Mouse (Mus musculus) liver, embryonic 14.5 days (tissue): ENCODE data around the gene Rbms1.

Experiments
- CTCF ChIP-seq: IDR thresholded peaks from 2 replicates; pipeline ENCODE4 v1.5.1; 2016; ENCODE audit warnings: antibody characterized with exemption, low read depth, control low read depth
- EP300 ChIP-seq: IDR thresholded peaks from 2 replicates; pipeline ENCODE4 v1.6.1; 2016; ENCODE audit warnings: antibody characterized with exemption, low read depth

- TF ChIP-seq CTCF (no peak), EP300 (no peak)
Observed at GRCm38 (mm10) chr2:60807341-60808195, 155.4 kb downstream of the Rbms1 start.
